Mouse (Mus musculus) heart, postnatal 10 days (tissue): Measurements from ENCODE around the gene Amotl2. TPM values are rescaled to one million over a fixed set of nuclear protein-coding genes. Genes with fewer than 3 reads are reported as not detected.
A peak's percentile ranks its signal among the peaks of the same experiment; 100 is the strongest.
"Not testable (repeated sequence)": the region's sequence is repeated elsewhere in the genome, so short reads cannot be mapped to it uniquely, and the experiment has no call there.

Source experiments
- DNase-seq, 2 experiments: peaks; one replicate each; pipeline ENCODE4 v3.0.0; 2021
- intact Hi-C: fragments of 180-260 bp; cut with DNase I; formaldehyde crosslinking; loops from one replicate; pipeline ENCODE4 v1.15.1; 2025
- total RNA-seq, 2 experiments: library from RNA; stranded (reverse); gene quantifications; 2 replicates each; pipeline ENCODE4 v1.2.3; 2021

Amotl2 gene
- total RNA-seq, 2 experiments from 2014 or later, result 79.2 to 90.2 TPM

GRCm38 (mm10) chr9:102764540-102764939 lies 48.1 kb downstream of the Amotl2 start:
- intact Hi-C loops, DNase-seq: not testable (repeated sequence)

GRCm38 (mm10) chr9:102766741-102767140 lies 50.3 kb downstream of the Amotl2 start:
- intact Hi-C loops, result no loop called here
- no peak for DNase-seq

- no peak for DNase-seq
- intact Hi-C loops, result no loop called here
Observed at GRCm38 (mm10) chr9:102769257-102769656, 52.8 kb downstream of the Amotl2 start.

GRCm38 (mm10) chr9:102770190-102770589 lies 53.7 kb downstream of the Amotl2 start:
- intact Hi-C loops, result no loop called here
- no peak for DNase-seq

GRCm38 (mm10) chr9:102771308-102771895 lies 54.9 kb downstream of the Amotl2 start:
- intact Hi-C loops, result no loop called here
- DNase-seq, result no peak

- intact Hi-C loops, result loop anchor here (2.0 kb wide), 1 partner anchor 51 kb away; no protein-coding TSS in a partner anchor
- peak; percentile 73 to 76 for DNase-seq
Observed at GRCm38 (mm10) chr9:102777631-102778591, 61.4 kb downstream of the Amotl2 start.

- DNase-seq, result peak; percentile 97 to 98
- intact Hi-C loops, result loop anchor here (1.0 to 2.0 kb wide), 2 partner anchors 53 to 62 kb away; no protein-coding TSS in a partner anchor
Observed at GRCm38 (mm10) chr9:102779493-102779892, 63.0 kb downstream of the Amotl2 start.

Other genes with a start within 250 kb of the Amotl2 start
- gene Ky, start 210.9 kb upstream of the Amotl2 start, total RNA-seq, result 10 to 100 TPM; 17.9 to 28.8 TPM
- gene Anapc13, start 90.4 kb upstream of the Amotl2 start, total RNA-seq, result 100 to 1,000 TPM; 305 TPM
- 10 to 100 TPM; 34.3 to 36.1 TPM for gene Cep63, start 90.1 kb upstream of the Amotl2 start, total RNA-seq
- gene Ryk, start 118.2 kb downstream of the Amotl2 start, total RNA-seq, result 10 to 100 TPM; 43.9 to 50.9 TPM